Mouse (Mus musculus): ENCODE data around the gene Fam229b.

Gene Fam229b

DNA sequence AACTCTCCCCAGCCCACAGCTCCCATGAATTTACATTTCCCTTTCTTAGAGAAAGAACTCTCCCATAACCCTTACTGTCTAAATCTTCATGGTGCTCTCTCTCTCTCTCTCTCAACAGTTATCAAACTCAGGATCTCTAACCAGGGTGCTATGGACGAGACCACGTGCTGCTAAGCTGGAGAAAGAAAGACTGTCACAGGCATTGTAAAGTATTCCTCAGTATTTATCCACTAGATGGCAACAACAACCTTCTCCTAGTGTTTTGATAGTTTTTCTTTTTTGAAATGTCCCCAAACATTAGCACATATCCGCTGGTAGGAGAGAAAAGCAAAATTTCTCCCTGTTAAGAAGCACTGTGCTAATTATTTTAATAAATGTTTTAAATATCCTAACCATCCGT, 12.3 kb downstream of the Fam229b start:
- DNase-seq: no peak

- DNase-seq: no peak
Observed at GRCm38 (mm10) chr10:39109489-39109874, 24.2 kb downstream of the Fam229b start.

DNA sequence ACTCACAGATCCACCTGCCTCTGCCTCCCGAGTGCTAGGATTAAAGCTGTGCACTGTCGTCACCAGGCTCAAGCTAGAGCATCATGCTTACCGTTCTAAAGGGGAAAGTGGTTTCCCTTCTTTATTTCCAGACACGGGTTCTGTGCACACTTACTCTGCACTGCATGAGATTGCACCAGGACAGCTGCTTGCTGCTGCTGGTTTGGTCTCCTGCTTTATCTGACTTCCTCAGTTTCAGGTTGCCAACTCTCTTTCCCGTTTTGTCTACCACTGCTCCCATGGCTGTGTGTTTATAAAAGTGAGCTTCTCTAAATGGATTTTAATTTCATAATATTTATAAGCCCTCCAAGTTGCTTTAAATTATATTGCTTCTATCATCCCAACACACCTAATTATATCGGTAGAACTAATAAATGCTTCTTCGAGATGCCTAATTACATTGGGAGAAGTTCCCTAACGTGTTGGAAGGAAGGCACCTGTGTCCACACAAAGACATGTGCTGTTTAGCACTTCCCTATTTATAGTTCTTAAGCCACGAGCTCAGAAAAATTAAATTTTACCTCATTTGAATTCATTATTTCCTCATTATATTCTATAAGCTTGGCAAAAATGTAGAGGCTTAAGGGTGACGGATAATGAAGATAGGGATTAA, 24.8 kb downstream of the Fam229b start:
- no peak for DNase-seq

GRCm38 (mm10) chr10:39106935-39107334, 26.8 kb downstream of the Fam229b start:
- no peak for DNase-seq

- no peak for DNase-seq
Observed at GRCm38 (mm10) chr10:39106413-39106812, 27.3 kb downstream of the Fam229b start.

DNA sequence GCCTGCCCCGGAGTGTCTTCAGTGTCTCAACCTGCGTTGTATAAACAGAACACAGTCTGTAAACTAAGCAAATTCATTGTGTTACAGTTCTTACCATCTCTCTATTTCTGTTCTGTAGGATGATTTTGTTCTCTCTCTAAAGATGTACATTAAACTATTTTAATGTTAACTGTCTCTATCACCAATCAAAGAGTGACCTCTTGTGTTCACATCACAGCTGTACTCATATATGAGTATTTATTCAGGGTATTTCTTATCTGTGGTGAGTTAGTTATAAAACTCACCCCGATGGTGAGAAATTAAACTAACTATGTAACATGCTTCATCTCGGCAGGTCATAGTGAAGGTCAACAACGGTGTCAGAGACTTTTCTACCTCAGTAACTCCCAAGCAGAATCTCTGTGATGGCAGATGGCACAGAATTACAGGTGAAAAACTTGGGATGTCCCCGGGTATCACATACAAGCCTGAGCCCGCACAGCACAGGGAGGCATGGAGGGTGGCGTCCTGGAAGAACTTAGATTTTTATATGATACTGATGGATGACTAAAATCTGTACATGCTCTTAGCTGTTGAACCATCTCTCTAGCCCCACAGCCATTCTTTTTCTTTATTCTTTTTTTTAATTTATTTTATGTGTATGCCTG, 28.8 kb downstream of the Fam229b start:
- no peak for DNase-seq

DNA sequence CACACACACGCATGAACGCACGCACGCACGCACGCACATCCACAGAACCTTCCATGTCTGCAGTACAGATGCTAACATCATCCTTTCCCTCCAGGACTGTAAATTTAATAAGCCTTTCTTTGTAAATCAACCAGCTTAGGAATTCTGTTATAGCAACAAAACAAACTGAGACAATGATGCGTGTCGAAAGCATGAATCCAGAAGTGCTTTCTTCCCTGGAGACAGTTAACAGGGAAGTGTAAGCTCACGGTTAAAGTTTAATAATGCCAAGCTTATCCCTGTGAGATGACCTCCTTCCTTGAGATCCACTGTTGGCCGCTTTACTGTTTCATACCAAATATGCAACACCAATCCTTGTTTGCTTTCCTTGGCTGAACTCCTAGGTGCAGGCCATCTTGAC, 35.0 kb downstream of the Fam229b start:
- DNase-seq: no peak

DNA sequence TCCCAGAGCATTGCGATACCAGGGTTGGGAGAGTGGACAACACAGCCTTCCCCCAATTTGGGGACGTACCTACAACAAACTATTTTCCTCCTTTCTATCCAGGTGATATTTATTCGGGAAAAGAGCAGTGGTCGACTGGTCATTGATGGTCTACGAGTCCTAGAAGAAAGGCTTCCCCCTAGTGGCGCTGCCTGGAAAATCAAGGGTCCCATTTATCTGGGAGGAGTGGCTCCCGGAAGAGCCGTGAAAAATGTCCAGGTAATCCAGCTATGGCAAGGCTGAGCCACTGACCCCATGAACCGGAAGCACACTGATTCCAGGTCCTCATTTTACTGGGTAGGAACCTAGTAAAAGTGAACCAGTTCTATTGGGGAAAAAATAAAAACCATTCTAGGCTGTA, 36.7 kb downstream of the Fam229b start:
- peak in 1 of 2 experiments; percentile 9 for DNase-seq

DNA sequence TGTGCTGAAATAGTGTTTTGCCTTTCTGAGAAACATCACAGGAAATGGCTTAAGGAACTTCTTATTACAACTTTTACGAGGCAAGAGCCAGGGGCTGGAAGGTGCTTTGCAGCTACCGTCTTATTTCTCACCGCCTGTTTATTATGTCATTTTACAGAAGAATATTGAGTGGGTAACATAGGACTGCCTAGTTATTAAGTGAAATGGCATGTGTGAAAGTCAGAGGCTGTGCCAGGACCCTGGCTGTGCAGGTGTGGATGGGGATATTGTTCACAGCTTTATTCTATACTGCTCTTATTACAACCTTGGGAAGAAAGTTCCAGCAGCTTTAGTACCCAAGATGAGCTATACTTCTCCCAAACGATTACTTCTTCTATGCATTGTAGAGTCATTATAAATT, 61.7 kb downstream of the Fam229b start:
- no peak for DNase-seq

Measured in thymus, postnatal 36 days (tissue).